Mouse (Mus musculus) embryonic facial prominence, embryonic 14.5 days (tissue): ENCODE measurements at regions not wholly inside any gene's neighbourhood (a gene's known extent, or its start where the extent isn't known, plus 50 kb on each side); places are given as distances from the start of the nearest gene placed in this dataset.

Experiments used
- ATAC-seq: fragments of 200-750 bp; cut with Nextera tagmentation; 2 replicates; pipeline ENCODE4 v1.8.0; 2017; ENCODE audit warnings: low read depth, moderate number of reproducible peaks, moderate TSS enrichment
- DNase-seq: peaks from one replicate; pipeline ENCODE4 v3.0.0-alpha.2; 2015; ENCODE audit warnings: low spot score
- H3K27ac ChIP-seq: fragments of 300-500 bp; sonication (generic); replicated peaks from 2 replicates; pipeline ENCODE4 v1.5.1; 2014; ENCODE audit warnings: low read depth, mild to moderate bottlenecking, low read length, moderate library complexity
- H3K27me3 ChIP-seq: fragments of 300-500 bp; sonication (generic); replicated peaks from 2 replicates; pipeline ENCODE4 v1.6.1; 2014; ENCODE audit warnings: low read length; ENCODE audit not compliant: control insufficient read depth, insufficient read depth
- H3K36me3 ChIP-seq: fragments of 300-500 bp; sonication (generic); 2 replicates; pipeline ENCODE4 v1.6.1; 2014; ENCODE audit warnings: low read length, mixed read lengths; ENCODE audit not compliant: control insufficient read depth, insufficient read depth
- H3K4me1 ChIP-seq: fragments of 300-500 bp; sonication (generic); 2 replicates; pipeline ENCODE4 v1.6.1; 2014; ENCODE audit warnings: antibody characterized with exemption, low read length; ENCODE audit not compliant: control insufficient read depth, insufficient read depth
- H3K4me2 ChIP-seq: fragments of 300-500 bp; sonication (generic); 2 replicates; pipeline ENCODE4 v1.6.1; 2014; ENCODE audit warnings: low read depth, mild to moderate bottlenecking, low read length, moderate library complexity, mixed read lengths
- H3K4me3 ChIP-seq: fragments of 300-500 bp; sonication (generic); 2 replicates; pipeline ENCODE4 v1.5.1; 2014; ENCODE audit warnings: low read depth, mild to moderate bottlenecking, low read length
- H3K9ac ChIP-seq: fragments of 300-500 bp; sonication (generic); 2 replicates; pipeline ENCODE4 v1.6.1; 2014; ENCODE audit warnings: low read depth, mild to moderate bottlenecking, low read length, moderate library complexity, mixed read lengths
- H3K9me3 ChIP-seq: fragments of 300-500 bp; sonication (generic); 2 replicates; pipeline ENCODE4 v1.6.1; 2016; ENCODE audit warnings: low read length; ENCODE audit not compliant: control insufficient read depth
- WGBS: fragments of 180-500 bp; shearing (Covaris S2); extraction: QIAGEN DNeasy Blood & Tissue Kit; methylation state at CpG from one replicate; pipeline ENCODE4 v1.1.7; 2014; 5-methylcytosine and 5-hydroxymethylcytosine counted together

GRCm38 (mm10) chr14:97694238-97694637, 475.3 kb downstream of the Dach1 start:
- no peak overlapping the region for H3K27ac ChIP-seq
- H3K4me1 ChIP-seq = no peaks in the 10 kb centered on the region
- ATAC-seq (no peak), DNase-seq (no peak)
- peaks cover 15% of the 10 kb centered on the region; the same call in 1 of the 2 replicates for H3K9me3 ChIP-seq
- 96% methylated on average over 1 of the region's 1 CpGs for WGBS
- H3K4me2 ChIP-seq = no peak overlapping the region
- H3K27me3 ChIP-seq = no peaks in the 10 kb centered on the region
- H3K36me3 ChIP-seq = no peaks in the 10 kb centered on the region
- no peak overlapping the region for H3K9ac ChIP-seq
- no peak overlapping the region for H3K4me3 ChIP-seq

GRCm38 (mm10) chr14:97684617-97685016, 484.9 kb downstream of the Dach1 start:
- Histone ChIP-seq H3K27ac (no peak overlapping the region), H3K4me3 (no peak overlapping the region), H3K9ac (no peak overlapping the region), H3K4me2 (no peak overlapping the region), H3K4me1 (no peaks in the 10 kb centered on the region), H3K9me3 (no peaks in the 10 kb centered on the region), H3K27me3 (no peaks in the 10 kb centered on the region), H3K36me3 (no peaks in the 10 kb centered on the region)
- DNase-seq = no peak
- ATAC-seq = no peak
- WGBS = 80% methylated on average over 3 of the region's 3 CpGs

GRCm38 (mm10) chr14:97667806-97668205, 501.8 kb downstream of the Dach1 start:
- DNase-seq = peak; percentile 3
- Histone ChIP-seq H3K4me3 (no peak overlapping the region), H3K27me3 (no peaks in the 10 kb centered on the region), H3K9ac (no peak overlapping the region), H3K4me2 (no peak overlapping the region), H3K9me3 (no peaks in the 10 kb centered on the region), H3K4me1 (no peaks in the 10 kb centered on the region), H3K27ac (no peak overlapping the region), H3K36me3 (no peaks in the 10 kb centered on the region)
- WGBS = 77% methylated on average over 2 of the region's 2 CpGs
- ATAC-seq = no peak

GRCm38 (mm10) chr14:97638187-97638792, 531.3 kb downstream of the Dach1 start:
- no peak overlapping the region for H3K4me3 ChIP-seq
- H3K36me3 ChIP-seq = no peaks in the 10 kb centered on the region
- no peak overlapping the region for H3K9ac ChIP-seq
- H3K9me3 ChIP-seq = no peaks in the 10 kb centered on the region
- H3K27ac ChIP-seq = no peak overlapping the region
- no peak overlapping the region for H3K4me2 ChIP-seq
- DNase-seq (no peak), ATAC-seq (no peak)
- WGBS = 89% methylated on average over 4 of the region's 4 CpGs
- H3K27me3 ChIP-seq = no peaks in the 10 kb centered on the region
- no peaks in the 10 kb centered on the region for H3K4me1 ChIP-seq

- Histone ChIP-seq H3K27ac (no peak overlapping the region), H3K9ac (no peak overlapping the region), H3K27me3 (no peaks in the 10 kb centered on the region), H3K9me3 (no peaks in the 10 kb centered on the region), H3K4me2 (no peak overlapping the region), H3K36me3 (no peaks in the 10 kb centered on the region), H3K4me3 (no peak overlapping the region), H3K4me1 (no peaks in the 10 kb centered on the region)
- no peak for DNase-seq
- ATAC-seq = no peak
- 68% methylated on average over 1 of the region's 1 CpGs for WGBS
These were observed 558.1 kb downstream of the Dach1 start for GRCm38 (mm10) chr14:97611438-97611837.

- no peak for DNase-seq
- H3K4me3 ChIP-seq = no peak overlapping the region
- H3K27me3 ChIP-seq = no peaks in the 10 kb centered on the region
- no peak overlapping the region for H3K9ac ChIP-seq
- H3K27ac ChIP-seq = no peak overlapping the region
- no peaks in the 10 kb centered on the region for H3K4me1 ChIP-seq
- no peak overlapping the region for H3K4me2 ChIP-seq
- H3K9me3 ChIP-seq = no peaks in the 10 kb centered on the region
- 52% methylated on average over 5 of the region's 5 CpGs for WGBS
- ATAC-seq = no peak
- no peaks in the 10 kb centered on the region for H3K36me3 ChIP-seq
These were observed 572.9 kb downstream of the Dach1 start for GRCm38 (mm10) chr14:97596694-97597093.

- peak; percentile 11 for DNase-seq
These were observed 581.0 kb downstream of the Dach1 start for GRCm38 (mm10) chr14:97588611-97589010.

GRCm38 (mm10) chr14:97588182-97588581, 581.4 kb downstream of the Dach1 start:
- no peaks in the 10 kb centered on the region for H3K9me3 ChIP-seq
- H3K4me2 ChIP-seq = peak overlapping the region; percentile 26; the same call in 1 of the 2 replicates
- H3K4me3 ChIP-seq = no peak overlapping the region
- H3K27ac ChIP-seq = peak overlapping the region; percentile 33; the same call in 1 of the 2 replicates
- peaks cover 7% of the 10 kb centered on the region for H3K4me1 ChIP-seq
- no peaks in the 10 kb centered on the region for H3K27me3 ChIP-seq
- H3K36me3 ChIP-seq = no peaks in the 10 kb centered on the region
- ATAC-seq (peak; percentile 93), DNase-seq (peak; percentile 89)
- no peak overlapping the region for H3K9ac ChIP-seq
- WGBS = 9% methylated on average over 7 of the region's 7 CpGs

More at GRCm38 (mm10) chr14:97588611-97589010, 581.0 kb downstream of the Dach1 start:
- H3K27ac ChIP-seq = peak overlapping the region; percentile 33; the same call in 1 of the 2 replicates
- no peaks in the 10 kb centered on the region for H3K9me3 ChIP-seq
- H3K4me2 ChIP-seq = peak overlapping the region; percentile 26; the same call in 1 of the 2 replicates
- no peak overlapping the region for H3K9ac ChIP-seq
- H3K4me1 ChIP-seq = peaks cover 7% of the 10 kb centered on the region
- ATAC-seq = no peak
- no peak overlapping the region for H3K4me3 ChIP-seq
- no peaks in the 10 kb centered on the region for H3K36me3 ChIP-seq
- 57% methylated on average over 4 of the region's 4 CpGs for WGBS
- H3K27me3 ChIP-seq = no peaks in the 10 kb centered on the region

- no peaks in the 10 kb centered on the region for H3K27me3 ChIP-seq
- WGBS = 7% methylated on average over 4 of the region's 4 CpGs
- H3K9ac ChIP-seq = no peak overlapping the region
- H3K4me1 ChIP-seq = peaks cover 7% of the 10 kb centered on the region
- no peak overlapping the region for H3K27ac ChIP-seq
- no peak overlapping the region for H3K4me2 ChIP-seq
- H3K4me3 ChIP-seq = no peak overlapping the region
- no peaks in the 10 kb centered on the region for H3K9me3 ChIP-seq
- no peaks in the 10 kb centered on the region for H3K36me3 ChIP-seq
- 0 out of 2 replicates have a peak, but pooled peaks have one; percentile 56 for ATAC-seq
- peak; percentile 73 for DNase-seq
These were observed 582.6 kb downstream of the Dach1 start for GRCm38 (mm10) chr14:97586962-97587361.
